Mouse (Mus musculus) hindbrain, postnatal 0 days (tissue): ENCODE results near the gene Baz2b. TPM values are rescaled to one million over a fixed set of nuclear protein-coding genes. Genes with fewer than 3 reads are reported as not detected.
A peak's percentile ranks its signal among the peaks of the same experiment; 100 is the strongest.

Experiments used
- ATAC-seq: fragments of 200-750 bp; cut with Nextera tagmentation; 2 replicates; pipeline ENCODE4 v1.8.0; 2017; ENCODE audit warnings: mild to moderate bottlenecking, moderate TSS enrichment, moderate library complexity
- DNase-seq: peaks from one replicate; pipeline ENCODE4 v3.0.0-alpha.2; 2015; ENCODE audit warnings: low spot score
- H3K27ac ChIP-seq: fragments of 300-500 bp; sonication (generic); 2 replicates; pipeline ENCODE4 v1.5.1; 2014; ENCODE audit warnings: mild to moderate bottlenecking
- H3K27me3 ChIP-seq: fragments of 300-500 bp; sonication (generic); 2 replicates; pipeline ENCODE4 v1.6.1; 2014; ENCODE audit warnings: low read length, mixed read lengths; ENCODE audit not compliant: insufficient read depth
- H3K36me3 ChIP-seq: fragments of 300-500 bp; sonication (generic); 2 replicates; pipeline ENCODE4 v1.6.1; 2014; ENCODE audit warnings: low read length, mixed read lengths; ENCODE audit not compliant: insufficient read depth
- H3K4me1 ChIP-seq: fragments of 300-500 bp; sonication (generic); 2 replicates; pipeline ENCODE4 v1.6.1; 2014; ENCODE audit warnings: antibody characterized with exemption, low read length, mixed read lengths; ENCODE audit not compliant: insufficient read depth
- H3K4me2 ChIP-seq: fragments of 300-500 bp; sonication (generic); 2 replicates; pipeline ENCODE4 v1.6.1; 2014; ENCODE audit warnings: low read depth, mild to moderate bottlenecking, low read length, moderate library complexity, mixed read lengths
- H3K4me3 ChIP-seq: fragments of 300-500 bp; sonication (generic); 2 replicates; pipeline ENCODE4 v1.5.1; 2014; ENCODE audit warnings: low read length
- H3K9ac ChIP-seq: fragments of 300-500 bp; sonication (generic); replicated peaks from 2 replicates; pipeline ENCODE4 v1.6.1; 2014; ENCODE audit warnings: mild to moderate bottlenecking, low read length, moderate library complexity, mixed read lengths
- H3K9me3 ChIP-seq: fragments of 300-500 bp; sonication (generic); 2 replicates; pipeline ENCODE4 v1.6.1; 2016; ENCODE audit warnings: low read length, mixed read lengths
- CTCF ChIP-seq: IDR thresholded peaks from 2 replicates; pipeline ENCODE4 v1.5.1; 2016; ENCODE audit warnings: antibody characterized with exemption, control low read depth, low read depth
- WGBS: fragments of 180-500 bp; shearing (Covaris S2); extraction: QIAGEN DNeasy Blood & Tissue Kit; methylation state at CpG from one replicate; pipeline ENCODE4 v1.1.7; 2014; 5-methylcytosine and 5-hydroxymethylcytosine counted together
- polyA plus RNA-seq: library from polyadenylated mRNA; unstranded; fragments of >200 nt; fragmentation: Nextera tagmentation; extraction: Ambion mirVana; gene quantifications from 2 replicates; pipeline ENCODE4 v1.2.1, GENCODE M21; 2015
- total RNA-seq: library from RNA; depleted of rRNA; stranded (reverse); fragments of >200 nt; gene quantifications from 2 replicates; pipeline ENCODE4 v1.2.3, GENCODE M21; 2014

Gene Baz2b
- total and polyA plus RNA-seq, 2 experiments from 2014 or later: 62.3 to 71.3 TPM

GRCm38 (mm10) chr2:60125049-60126004, 84.3 kb downstream of the Baz2b start:
- H3K9me3 ChIP-seq: no peaks in the 10 kb centered on the region
- no peaks in the 10 kb centered on the region for H3K27me3 ChIP-seq
- H3K27ac ChIP-seq: peak overlapping the region; percentile 98
- peak overlapping the region; percentile 75 for H3K4me3 ChIP-seq
- ATAC-seq: peak; percentile 82
- H3K4me2 ChIP-seq: peak overlapping the region; percentile 65
- 1% methylated on average over 54 of the region's 83 CpGs for WGBS
- peak overlapping the region; percentile 98 for H3K9ac ChIP-seq
- TF ChIP-seq CTCF: no peak
- H3K4me1 ChIP-seq: peaks cover 4% of the 10 kb centered on the region; the same call in 1 of the 2 replicates
- DNase-seq: peak; percentile 74
- no peaks in the 10 kb centered on the region for H3K36me3 ChIP-seq

GRCm38 (mm10) chr2:60124648-60125048, 85.0 kb downstream of the Baz2b start:
- TF ChIP-seq CTCF: no peak
- Histone ChIP-seq H3K9ac (peak overlapping the region; percentile 98), H3K27ac (peak overlapping the region; percentile 98), H3K9me3 (no peaks in the 10 kb centered on the region), H3K27me3 (no peaks in the 10 kb centered on the region), H3K36me3 (no peaks in the 10 kb centered on the region), H3K4me3 (peak overlapping the region; percentile 75), H3K4me2 (peak overlapping the region; percentile 65), H3K4me1 (peaks cover 7% of the 10 kb centered on the region; the same call in 1 of the 2 replicates)
- 1% methylated on average over 35 of the region's 47 CpGs for WGBS
- DNase-seq: no peak
- peak; percentile 84 for ATAC-seq

- H3K4me3 ChIP-seq: peak overlapping the region; percentile 75
- no peaks in the 10 kb centered on the region for H3K36me3 ChIP-seq
- TF ChIP-seq CTCF: no peak
- peak; percentile 67 for DNase-seq
- no peak for ATAC-seq
- peak overlapping the region; percentile 98 for H3K9ac ChIP-seq
- 2% methylated on average over 13 of the region's 13 CpGs for WGBS
- H3K4me2 ChIP-seq: peak overlapping the region; percentile 65
- peaks cover 9% of the 10 kb centered on the region; the same call in 1 of the 2 replicates for H3K4me1 ChIP-seq
- no peaks in the 10 kb centered on the region for H3K9me3 ChIP-seq
- H3K27me3 ChIP-seq: no peaks in the 10 kb centered on the region
- peak overlapping the region; percentile 98 for H3K27ac ChIP-seq
These were observed 85.6 kb downstream of the Baz2b start for GRCm38 (mm10) chr2:60123911-60124647.

- Histone ChIP-seq H3K4me2 (peak overlapping the region; percentile 65), H3K27me3 (no peaks in the 10 kb centered on the region), H3K4me1 (peaks cover 14% of the 10 kb centered on the region; the same call in 1 of the 2 replicates), H3K9ac (no peak overlapping the region), H3K36me3 (no peaks in the 10 kb centered on the region), H3K9me3 (no peaks in the 10 kb centered on the region), H3K4me3 (peak overlapping the region; percentile 31), H3K27ac (no peak overlapping the region)
- no peak for TF ChIP-seq CTCF
- ATAC-seq (no peak), DNase-seq (peak; percentile 16)
- WGBS: 32% methylated on average over 6 of the region's 6 CpGs
These were observed 86.4 kb downstream of the Baz2b start for GRCm38 (mm10) chr2:60123061-60123874.

- peak overlapping the region; percentile 65 for H3K4me2 ChIP-seq
- DNase-seq: peak; percentile 32
- no peak for TF ChIP-seq CTCF
- H3K9ac ChIP-seq: no peak overlapping the region
- peaks cover 14% of the 10 kb centered on the region; the same call in 1 of the 2 replicates for H3K4me1 ChIP-seq
- WGBS: 21% methylated on average over 2 of the region's 2 CpGs
- 0 out of 2 replicates have a peak overlapping the region, but pooled peaks have one; percentile 13 for H3K4me3 ChIP-seq
- no peaks in the 10 kb centered on the region for H3K27me3 ChIP-seq
- no peak for ATAC-seq
- H3K27ac ChIP-seq: no peak overlapping the region
- no peaks in the 10 kb centered on the region for H3K36me3 ChIP-seq
- no peaks in the 10 kb centered on the region for H3K9me3 ChIP-seq
These were observed 87.5 kb downstream of the Baz2b start for GRCm38 (mm10) chr2:60122188-60122587.

GRCm38 (mm10) chr2:60120681-60121080, 89.0 kb downstream of the Baz2b start:
- Histone ChIP-seq H3K4me3 (no peak overlapping the region), H3K36me3 (no peaks in the 10 kb centered on the region), H3K27me3 (no peaks in the 10 kb centered on the region), H3K9me3 (no peaks in the 10 kb centered on the region), H3K4me1 (peaks cover 14% of the 10 kb centered on the region; the same call in 1 of the 2 replicates), H3K27ac (no peak overlapping the region), H3K4me2 (no peak overlapping the region), H3K9ac (no peak overlapping the region)
- ATAC-seq (no peak), DNase-seq (no peak)
- TF ChIP-seq CTCF: no peak
- WGBS: 47% methylated on average over 2 of the region's 2 CpGs
